Mouse (Mus musculus): Measurements from ENCODE around the gene Ngly1. TPM values are rescaled to one million over a fixed set of nuclear protein-coding genes. Genes with fewer than 3 reads are reported as not detected.

Gene Ngly1
- total and polyA plus RNA-seq, 3 experiments: 19.2 to 31.2 (median 30.7) TPM

DNA sequence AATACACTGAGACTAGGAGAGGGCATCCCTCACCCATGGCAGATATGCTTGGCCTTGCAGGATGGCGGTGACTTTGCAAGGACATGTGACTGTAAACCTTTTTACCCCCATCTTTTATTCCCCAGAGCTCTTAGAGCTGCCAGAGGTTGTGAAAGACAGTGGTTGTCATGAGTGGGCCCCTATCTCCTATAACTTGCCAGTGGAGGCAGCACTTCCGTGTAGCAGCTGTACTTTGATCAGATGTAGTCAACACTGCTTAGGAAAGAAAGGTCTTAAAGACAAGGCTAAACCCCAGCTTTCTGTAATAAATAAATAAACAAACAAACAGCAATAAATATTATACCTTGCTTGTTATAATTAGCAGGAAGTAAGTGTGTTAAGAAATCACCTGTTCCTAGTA lies 70.7 kb downstream of the Ngly1 start:
- peaks cover 4% of the 10 kb centered on the region; the same call in 1 of the 2 replicates for H3K36me3 ChIP-seq (ENCODE audit: control insufficient read depth, insufficient read depth, low read length)
- no peak overlapping the region for H3K27ac ChIP-seq
- no peak overlapping the region for H3K9ac ChIP-seq (ENCODE audit: low read depth, low read length)
- H3K27me3 ChIP-seq (ENCODE audit: control insufficient read depth, insufficient read depth, low read length): no peaks in the 10 kb centered on the region
- WGBS: 81% methylated on average over 2 of the region's 2 CpGs
- H3K79me2 ChIP-seq (replicated peaks; ENCODE audit: control insufficient read depth, insufficient read depth, low read length): no peaks in the 10 kb centered on the region
- TF ChIP-seq EP300 (IDR thresholded peaks at IDR 0.05; ENCODE audit: insufficient read depth, low read depth, low read length): no peak
- intact Hi-C loops (cut with DNase I): loop anchor here (5.0 kb wide), 2 partner anchors 42 to 43 kb away; no protein-coding TSS in a partner anchor
- no peak for DNase-seq
- H3K4me1 ChIP-seq (ENCODE audit: control insufficient read depth, insufficient read depth, low read length): peaks cover 4% of the 10 kb centered on the region
- no peak overlapping the region for H3K4me3 ChIP-seq

GRCm38 (mm10) chr14:16324394-16324793 lies 75.3 kb downstream of the Ngly1 start:
- 84% methylated on average over 4 of the region's 4 CpGs for whole genome bisulfite sequencing
- no peaks in the 10 kb centered on the region for H3K36me3 ChIP-seq (ENCODE audit: control insufficient read depth, insufficient read depth, low read length)
- no peak overlapping the region for H3K4me3 ChIP-seq
- no peaks in the 10 kb centered on the region for H3K27me3 ChIP-seq (ENCODE audit: control insufficient read depth, insufficient read depth, low read length)
- TF ChIP-seq CTCF (IDR thresholded peaks at IDR 0.05) (no peak), POLR2A (IDR thresholded peaks at IDR 0.05; ENCODE audit: insufficient read depth, low read depth, low read length) (no peak), EP300 (IDR thresholded peaks at IDR 0.05; ENCODE audit: insufficient read depth, low read depth, low read length) (no peak)
- H3K27ac ChIP-seq: no peak overlapping the region
- H3K79me2 ChIP-seq (replicated peaks; ENCODE audit: control insufficient read depth, insufficient read depth, low read length): no peaks in the 10 kb centered on the region
- intact Hi-C loops (cut with DNase I): no loop called here
- peaks cover 2% of the 10 kb centered on the region; the same call in 1 of the 2 replicates for H3K4me1 ChIP-seq (ENCODE audit: control insufficient read depth, insufficient read depth, low read length)
- no peak overlapping the region for H3K9ac ChIP-seq (ENCODE audit: low read depth, low read length)
- no peak for DNase-seq

DNA sequence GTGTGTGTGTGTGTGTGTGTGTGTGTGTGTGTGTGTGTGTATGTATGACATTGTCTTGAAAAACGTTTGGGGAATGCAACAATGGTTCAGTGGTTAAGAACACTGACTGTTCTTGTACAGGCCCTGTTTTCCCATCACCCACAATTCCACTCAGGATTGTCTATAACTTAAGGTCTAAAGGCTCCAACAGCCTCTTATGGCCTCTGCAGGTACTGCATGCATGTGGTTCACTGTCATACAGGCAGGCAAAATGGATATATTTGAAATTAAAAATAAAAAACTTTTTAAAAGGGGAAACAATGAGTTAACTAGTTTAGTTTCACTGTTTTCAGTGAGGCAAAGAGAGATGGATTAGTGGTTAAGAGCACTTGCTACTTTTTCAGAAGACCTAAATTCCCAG lies 76.1 kb downstream of the Ngly1 start:
- H3K4me3 ChIP-seq: no peak overlapping the region

DNA sequence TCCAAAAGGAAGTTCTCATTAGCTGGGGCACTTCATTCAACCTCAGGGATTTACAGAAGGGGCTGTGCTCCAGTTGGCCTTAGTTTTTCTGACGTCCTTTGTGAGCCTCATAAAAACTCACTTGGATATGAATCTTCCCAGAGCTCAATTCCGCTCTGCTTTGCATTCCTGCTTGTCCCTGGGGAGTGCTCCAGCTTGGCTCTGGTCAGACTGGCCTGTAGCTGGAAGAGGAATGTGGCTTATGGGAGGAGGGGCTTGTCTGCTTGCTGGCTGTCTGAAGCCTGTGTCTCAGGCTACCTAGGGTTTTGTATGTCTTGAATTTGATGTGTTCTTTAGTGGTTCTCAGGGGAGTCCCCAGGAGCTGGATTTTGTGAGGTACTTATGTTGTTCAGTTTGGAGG lies 79.5 kb downstream of the Ngly1 start:
- Histone ChIP-seq H3K27me3 (ENCODE audit: control insufficient read depth, insufficient read depth, low read length) (no peaks in the 10 kb centered on the region), H3K4me1 (ENCODE audit: control insufficient read depth, insufficient read depth, low read length) (peaks cover 2% of the 10 kb centered on the region; the same call in 1 of the 2 replicates), H3K79me2 (replicated peaks; ENCODE audit: control insufficient read depth, insufficient read depth, low read length) (no peaks in the 10 kb centered on the region), H3K36me3 (ENCODE audit: control insufficient read depth, insufficient read depth, low read length) (no peaks in the 10 kb centered on the region), H3K9ac (ENCODE audit: low read depth, low read length) (no peak overlapping the region), H3K4me3 (no peak overlapping the region), H3K27ac (no peak overlapping the region)
- TF ChIP-seq CTCF (IDR thresholded peaks at IDR 0.05): no peak
- TF ChIP-seq POLR2A (IDR thresholded peaks at IDR 0.05; ENCODE audit: insufficient read depth, low read depth, low read length): no peak
- no peak for TF ChIP-seq EP300 (IDR thresholded peaks at IDR 0.05; ENCODE audit: insufficient read depth, low read depth, low read length)
- intact Hi-C loops (cut with DNase I): no loop called here
- 5% methylated on average over 2 of the region's 2 CpGs for WGBS
- peak in 1 of 2 experiments; percentile 53 for DNase-seq

More for the DNA sequence above, 76.1 kb downstream of the Ngly1 start:
- Histone ChIP-seq H3K4me1 (ENCODE audit: control insufficient read depth, insufficient read depth, low read length) (peaks cover 2% of the 10 kb centered on the region; the same call in 1 of the 2 replicates), H3K9ac (ENCODE audit: low read depth, low read length) (no peak overlapping the region), H3K27ac (no peak overlapping the region), H3K79me2 (replicated peaks; ENCODE audit: control insufficient read depth, insufficient read depth, low read length) (no peaks in the 10 kb centered on the region), H3K36me3 (ENCODE audit: control insufficient read depth, insufficient read depth, low read length) (no peaks in the 10 kb centered on the region), H3K27me3 (ENCODE audit: control insufficient read depth, insufficient read depth, low read length) (no peaks in the 10 kb centered on the region)
- TF ChIP-seq POLR2A (IDR thresholded peaks at IDR 0.05; ENCODE audit: insufficient read depth, low read depth, low read length): no peak
- TF ChIP-seq EP300 (IDR thresholded peaks at IDR 0.05; ENCODE audit: insufficient read depth, low read depth, low read length): no peak
- TF ChIP-seq CTCF (IDR thresholded peaks at IDR 0.05): peak; percentile 37
- DNase-seq: no peak
- intact Hi-C loops (cut with DNase I): no loop called here
- 13% methylated on average over 1 of the region's 1 CpGs for WGBS

DNA sequence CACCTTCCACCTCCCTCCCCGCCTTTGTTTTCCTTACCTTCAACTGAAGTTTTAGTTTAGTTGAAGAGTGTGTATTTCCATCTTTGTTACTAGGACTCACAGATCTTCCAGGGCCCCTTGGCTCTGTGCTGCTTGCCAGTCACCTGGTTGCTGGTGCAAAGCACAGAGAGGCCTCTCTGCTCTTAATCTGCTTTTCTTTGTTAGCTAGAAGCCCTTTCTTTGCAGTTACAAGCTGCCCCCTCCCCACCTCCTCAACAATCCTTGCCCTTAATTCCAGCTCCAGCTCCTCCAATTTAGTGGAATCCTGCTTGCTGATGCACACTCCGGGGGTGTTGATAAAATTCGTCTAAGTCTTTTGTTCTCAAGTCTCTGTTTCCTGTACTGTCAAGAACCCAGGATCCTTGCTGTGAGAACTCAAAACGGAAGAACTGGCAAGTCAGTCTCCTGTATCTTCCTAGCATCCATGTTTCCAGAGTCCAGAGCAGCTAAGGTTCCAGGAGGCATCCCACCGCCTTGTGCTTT lies 79.9 kb downstream of the Ngly1 start:
- no peaks in the 10 kb centered on the region for H3K36me3 ChIP-seq (ENCODE audit: control insufficient read depth, insufficient read depth, low read length)
- H3K79me2 ChIP-seq (replicated peaks; ENCODE audit: control insufficient read depth, insufficient read depth, low read length): no peaks in the 10 kb centered on the region
- H3K4me1 ChIP-seq (ENCODE audit: control insufficient read depth, insufficient read depth, low read length): peaks cover 2% of the 10 kb centered on the region; the same call in 1 of the 2 replicates
- no peak overlapping the region for H3K9ac ChIP-seq (ENCODE audit: low read depth, low read length)
- intact Hi-C loops (cut with DNase I): no loop called here
- H3K4me3 ChIP-seq: no peak overlapping the region
- no peaks in the 10 kb centered on the region for H3K27me3 ChIP-seq (ENCODE audit: control insufficient read depth, insufficient read depth, low read length)
- DNase-seq: no peak
- no peak overlapping the region for H3K27ac ChIP-seq
- WGBS: 37% methylated on average over 5 of the region's 5 CpGs
- TF ChIP-seq CTCF (IDR thresholded peaks at IDR 0.05): no peak

DNA sequence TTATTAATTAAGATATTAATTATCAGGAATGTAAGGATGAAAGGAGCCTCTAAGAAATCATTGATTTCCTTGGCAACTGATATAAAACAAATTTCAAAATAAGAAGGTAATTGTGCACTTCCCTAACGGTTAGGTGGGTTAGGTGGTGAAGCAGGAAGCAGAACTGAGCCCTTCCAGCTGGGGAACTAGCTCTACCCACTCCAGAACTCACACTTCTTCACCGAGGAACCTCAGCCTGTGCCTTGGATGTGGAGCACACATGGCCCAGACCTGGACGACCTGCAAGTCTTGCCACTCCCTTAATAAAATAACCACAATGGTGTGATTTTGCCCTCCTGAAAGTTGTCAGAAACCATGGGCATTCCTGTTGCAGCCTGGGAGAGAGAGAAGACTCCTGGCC lies 80.7 kb downstream of the Ngly1 start:
- DNase-seq: no peak
- 76% methylated on average over 3 of the region's 3 CpGs for WGBS
- intact Hi-C loops (cut with DNase I): no loop called here
- H3K27ac ChIP-seq: no peak overlapping the region
- H3K27me3 ChIP-seq (ENCODE audit: control insufficient read depth, insufficient read depth, low read length): no peaks in the 10 kb centered on the region
- no peak overlapping the region for H3K4me3 ChIP-seq
- H3K36me3 ChIP-seq (ENCODE audit: control insufficient read depth, insufficient read depth, low read length): no peaks in the 10 kb centered on the region
- no peaks in the 10 kb centered on the region for H3K79me2 ChIP-seq (replicated peaks; ENCODE audit: control insufficient read depth, insufficient read depth, low read length)
- H3K4me1 ChIP-seq (ENCODE audit: control insufficient read depth, insufficient read depth, low read length): peaks cover 2% of the 10 kb centered on the region; the same call in 1 of the 2 replicates
- no peak overlapping the region for H3K9ac ChIP-seq (ENCODE audit: low read depth, low read length)
- no peak for TF ChIP-seq POLR2A (IDR thresholded peaks at IDR 0.05; ENCODE audit: insufficient read depth, low read depth, low read length)
- no peak for TF ChIP-seq EP300 (IDR thresholded peaks at IDR 0.05; ENCODE audit: insufficient read depth, low read depth, low read length)
- TF ChIP-seq CTCF (IDR thresholded peaks at IDR 0.05): no peak

Data from heart, adult 2 months (tissue).